Mouse (Mus musculus): ENCODE measurements around the gene Nrxn1. TPM values are rescaled to one million over a fixed set of nuclear protein-coding genes. Genes with fewer than 3 reads are reported as not detected.
"Not testable (repeated sequence)": the region's sequence is repeated elsewhere in the genome, so short reads cannot be mapped to it uniquely, and the experiment has no call there.

Nrxn1 gene
- total RNA-seq, 1 experiment from 2014 or later = 10.4 TPM

DNA sequence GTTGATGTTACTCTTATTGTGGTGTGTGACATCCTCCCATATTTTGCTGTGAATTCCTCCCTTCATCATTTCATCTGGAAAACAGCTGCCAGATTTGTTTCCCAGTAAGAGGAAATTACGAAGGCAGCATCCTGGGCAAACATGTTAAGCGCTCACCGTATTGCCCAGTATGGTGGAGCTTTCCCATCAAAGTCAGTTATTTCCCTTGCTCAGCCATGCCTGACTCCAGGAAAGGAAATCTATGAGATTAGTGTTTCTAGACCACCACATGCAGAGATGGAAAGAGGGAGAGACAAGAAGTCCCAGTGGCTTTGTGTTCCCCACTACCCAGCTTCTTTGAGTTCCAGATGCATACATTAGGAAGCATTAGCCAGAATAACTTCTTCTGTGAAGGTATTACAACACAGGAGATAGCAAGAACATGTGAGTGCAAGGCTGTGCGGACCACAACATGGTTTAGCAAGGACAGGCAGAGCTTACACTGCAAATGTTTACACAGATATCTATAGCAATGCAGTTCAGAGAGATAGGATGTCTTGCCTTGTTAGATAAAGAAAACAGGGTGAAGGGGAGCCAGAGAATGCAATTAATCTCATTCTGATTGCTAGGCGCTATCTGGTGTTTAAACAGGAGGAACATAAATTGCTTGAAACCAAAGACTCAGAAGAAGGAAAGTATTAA, 839.3 kb downstream of the Nrxn1 start:
- DNase-seq = no peak

DNA sequence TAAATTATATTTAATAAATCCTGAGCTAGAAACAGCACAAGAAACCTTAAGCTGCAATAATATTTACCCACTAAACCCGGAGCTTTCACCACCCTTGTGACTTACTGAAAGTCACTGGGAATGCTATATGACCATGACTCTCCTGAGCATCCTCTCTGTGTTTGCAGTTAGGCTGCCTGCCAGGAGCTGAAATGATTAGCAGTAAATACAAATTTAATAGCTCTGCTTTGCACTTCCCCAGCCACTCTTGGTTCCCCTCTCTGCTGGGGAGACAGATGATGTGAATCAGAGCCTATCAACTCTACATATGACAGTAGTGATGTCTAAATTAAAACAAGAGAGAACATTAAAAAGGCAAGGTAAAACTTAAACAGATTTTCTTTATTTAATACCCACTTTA, 840.7 kb downstream of the Nrxn1 start:
- DNase-seq = no peak

DNA sequence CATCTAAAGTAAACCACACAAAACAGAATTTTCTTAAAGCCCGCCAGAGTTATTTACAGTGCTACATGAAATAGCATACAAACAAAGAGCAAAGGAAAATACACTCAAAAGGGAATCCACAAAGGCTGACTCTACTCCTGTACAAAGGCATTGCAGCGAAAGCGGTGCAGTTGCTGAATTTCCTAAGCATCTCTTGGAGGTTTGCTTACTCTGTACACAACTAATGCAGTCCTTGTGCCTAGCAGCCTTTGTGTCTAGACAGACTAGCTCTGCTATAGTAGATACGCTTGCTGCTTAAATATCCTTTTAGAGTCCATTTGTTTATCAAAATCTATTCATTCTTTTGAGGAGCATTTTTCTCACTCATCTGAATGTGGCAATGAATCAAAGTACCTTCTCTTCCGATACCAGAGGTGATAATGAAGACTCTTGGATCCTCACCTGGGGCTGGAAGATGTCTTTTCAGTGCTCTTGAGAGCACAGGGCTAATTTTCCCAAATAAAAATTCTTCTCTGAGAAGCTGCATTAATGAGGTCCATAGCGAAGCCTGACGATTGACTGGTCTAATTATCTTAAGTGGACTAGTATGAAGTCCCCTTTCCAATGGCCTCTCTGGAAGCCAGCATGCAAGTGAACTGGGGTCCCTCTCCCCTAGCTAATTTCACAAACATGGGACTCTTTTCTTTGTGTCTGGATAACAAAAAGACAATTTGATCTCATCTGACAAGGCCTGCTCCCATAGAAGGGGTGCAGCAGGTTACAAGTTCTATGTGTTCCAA, 845.6 kb downstream of the Nrxn1 start:
- DNase-seq = no peak

DNA sequence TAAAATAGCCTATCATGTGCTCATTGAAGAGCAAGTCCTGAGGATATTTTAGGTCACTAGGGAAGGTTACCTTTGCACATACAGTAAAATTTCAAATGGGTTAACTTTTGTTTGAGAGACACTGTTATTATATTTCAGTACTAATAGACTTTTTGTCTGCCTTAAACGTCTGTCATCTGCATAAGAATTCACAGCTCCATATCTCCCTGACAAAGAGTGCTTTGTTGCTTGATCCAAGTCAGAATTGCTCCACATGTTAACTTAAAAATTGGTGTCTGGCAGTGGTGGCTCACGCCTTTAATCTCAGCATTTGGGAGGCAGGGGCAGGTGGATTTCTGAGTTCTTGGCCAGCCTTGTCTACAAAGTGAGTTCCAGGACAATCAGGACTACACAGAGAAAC, 848.5 kb downstream of the Nrxn1 start:
- DNase-seq = no peak

DNA sequence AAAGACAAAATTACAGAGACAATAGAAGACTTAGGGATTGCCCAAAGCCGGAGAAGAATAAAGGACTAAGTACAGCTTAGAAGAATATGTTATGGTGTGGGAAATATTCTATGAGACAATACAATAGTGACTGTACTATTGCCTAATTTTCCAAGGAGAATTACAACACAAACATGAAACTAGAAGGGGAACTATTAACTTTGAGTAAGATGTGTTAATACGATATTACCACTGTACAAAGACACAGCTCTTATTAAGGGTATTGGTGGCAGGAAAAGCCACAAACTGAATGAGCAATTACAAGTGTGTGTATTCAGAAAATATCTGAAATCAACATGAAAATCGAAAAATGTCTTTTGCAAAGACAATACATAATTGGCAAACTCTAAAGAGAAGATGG, 853.9 kb downstream of the Nrxn1 start:
- no peak for DNase-seq

DNA sequence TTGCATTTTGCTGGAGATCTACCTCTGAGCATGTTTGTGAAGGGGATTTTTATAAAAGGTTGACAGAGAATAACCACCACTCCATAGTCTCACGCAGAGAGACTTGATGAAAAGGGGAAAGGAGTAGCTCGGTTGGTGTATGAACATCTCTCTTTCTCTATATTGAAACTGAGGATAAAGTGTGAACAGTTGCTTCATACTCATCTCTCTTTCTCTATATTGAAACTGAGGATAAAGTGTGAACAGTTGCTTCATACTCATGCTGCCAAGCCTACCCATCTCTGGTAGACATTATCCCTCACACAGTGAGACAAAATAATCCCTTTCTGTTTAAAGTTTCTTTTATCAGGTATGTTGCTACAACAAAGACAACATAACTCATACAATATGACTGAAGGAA, 854.4 kb downstream of the Nrxn1 start:
- no peak for DNase-seq

DNA sequence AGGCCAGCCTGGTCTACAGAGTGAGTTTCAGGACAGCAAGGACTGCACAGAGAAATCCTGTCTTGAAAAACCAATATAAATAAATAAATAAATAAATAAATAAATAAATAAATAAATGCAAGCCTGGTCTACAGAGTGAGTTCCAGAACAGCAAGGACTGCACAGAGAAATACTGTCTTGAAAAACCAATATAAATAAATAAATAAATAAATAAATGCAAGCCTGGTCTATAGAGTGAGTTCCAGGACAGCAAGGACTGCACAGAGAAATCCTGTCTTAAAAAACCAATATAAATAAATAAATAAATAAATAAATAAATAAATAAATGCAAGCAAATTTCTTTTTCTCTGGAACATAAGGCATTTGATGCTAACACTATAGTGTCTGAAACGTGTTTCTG, 857.2 kb downstream of the Nrxn1 start:
- not testable (repeated sequence) for DNase-seq

DNA sequence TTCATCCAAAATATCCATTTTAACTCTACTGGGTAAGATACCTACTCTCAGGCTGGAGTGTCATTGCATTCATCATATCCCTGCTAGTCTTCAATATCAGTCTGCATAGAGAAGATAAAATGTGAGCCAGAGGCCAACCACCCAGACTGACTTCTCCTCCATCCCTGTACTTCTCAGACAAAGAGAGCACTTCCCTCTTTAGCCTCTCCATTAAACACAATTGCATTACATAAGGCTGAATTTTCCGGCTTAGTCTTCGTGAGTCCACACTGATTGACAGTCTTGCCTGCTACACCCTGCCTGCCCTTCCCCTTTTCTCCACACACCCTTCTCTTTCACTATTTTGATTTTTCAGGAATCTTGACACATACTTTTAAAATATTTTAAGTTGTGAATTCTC, 858.1 kb downstream of the Nrxn1 start:
- no peak for DNase-seq

DNA sequence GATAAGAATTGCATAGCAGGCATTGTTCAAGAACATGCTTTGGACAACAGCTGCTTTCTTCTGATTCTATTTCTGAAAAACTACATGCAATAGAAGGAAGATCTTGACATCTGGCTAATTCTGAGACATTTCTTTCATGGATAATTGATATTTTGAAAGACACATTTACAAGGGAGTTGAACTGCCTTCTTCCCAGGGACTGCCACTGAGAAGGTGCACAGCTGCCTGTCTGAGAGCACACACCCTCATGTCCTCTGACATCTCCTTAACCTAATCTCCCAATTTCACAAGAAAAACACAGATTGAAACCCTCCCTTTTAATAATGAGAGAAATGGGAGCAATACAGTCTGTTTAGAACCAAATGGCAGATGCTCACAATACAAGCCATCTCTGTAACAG, 884.3 kb downstream of the Nrxn1 start:
- DNase-seq = no peak

DNA sequence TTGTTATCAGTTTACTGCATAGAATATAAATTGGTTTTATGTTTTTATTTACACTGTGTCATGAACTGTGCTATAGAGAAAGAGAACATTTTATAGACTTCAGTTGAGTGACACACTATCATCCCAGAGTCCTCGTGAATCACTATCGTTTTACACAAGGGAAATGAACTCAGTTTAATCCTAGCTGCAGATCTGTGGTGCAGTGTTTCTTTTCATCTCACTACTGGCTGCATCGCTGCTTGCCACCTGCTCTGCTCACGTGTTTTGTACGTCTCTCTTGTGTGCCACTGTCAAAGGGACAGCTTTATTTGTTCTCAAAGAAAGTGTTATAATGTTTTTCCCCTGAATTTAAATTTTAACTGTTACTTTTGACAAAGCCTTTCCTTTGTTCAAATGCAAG, 885.3 kb downstream of the Nrxn1 start:
- no peak for DNase-seq

DNA sequence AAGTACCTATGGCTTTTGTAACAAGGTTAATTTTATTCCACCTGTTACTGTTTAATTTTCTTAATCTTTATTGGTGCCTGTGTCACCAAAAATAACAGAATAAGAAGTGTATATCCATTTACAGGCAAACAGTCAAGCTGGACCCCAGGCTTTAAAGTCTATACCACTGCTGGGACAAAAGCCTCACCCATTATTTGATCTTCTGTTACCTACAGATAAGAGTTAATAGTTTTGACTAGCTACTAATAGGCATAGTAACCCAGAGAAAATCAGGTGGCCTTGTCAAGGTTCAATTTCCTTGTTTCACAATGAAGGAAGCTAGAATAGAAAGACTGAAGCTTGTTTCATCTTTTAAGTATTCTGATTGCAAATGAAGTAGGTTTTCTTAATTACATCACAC, 888.9 kb downstream of the Nrxn1 start:
- no peak for DNase-seq

DNA sequence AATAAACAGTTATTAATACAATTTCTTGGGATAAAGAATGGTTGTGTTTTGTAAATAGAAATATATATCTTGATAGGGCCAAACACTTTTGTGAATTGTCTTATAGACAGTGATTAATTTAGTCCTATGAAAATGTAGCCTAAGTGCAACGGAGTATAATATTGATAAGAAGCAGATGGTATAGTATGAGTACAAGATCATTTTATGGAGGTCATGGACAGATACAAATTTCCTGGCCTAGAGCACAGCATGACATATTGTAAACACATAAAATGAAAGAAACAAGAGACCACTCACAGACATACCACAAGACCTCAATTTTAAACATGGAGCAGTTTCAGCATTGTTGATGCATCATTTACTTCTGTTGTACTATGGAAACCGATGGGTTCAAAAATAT, 890.1 kb downstream of the Nrxn1 start:
- no peak for DNase-seq

DNA sequence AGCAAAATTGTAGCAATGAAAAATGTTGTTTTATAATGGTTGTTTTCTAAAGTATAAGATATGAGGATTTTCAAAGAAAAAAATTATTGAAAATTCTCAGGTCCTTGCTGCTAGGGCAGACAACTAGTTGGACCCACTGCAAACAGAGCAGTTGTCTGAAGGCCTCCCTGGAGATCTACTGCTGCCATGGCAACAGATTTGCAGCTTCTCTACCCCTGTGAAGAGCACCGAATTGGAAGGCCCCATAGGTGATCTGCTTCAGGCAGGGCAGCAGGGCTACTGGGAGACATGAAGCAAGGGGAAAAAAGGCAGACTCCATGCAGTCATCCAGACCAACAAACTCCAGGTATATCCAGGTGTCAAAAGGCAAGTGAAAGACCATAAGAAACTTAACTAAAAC, 896.1 kb downstream of the Nrxn1 start:
- no peak for DNase-seq

DNA sequence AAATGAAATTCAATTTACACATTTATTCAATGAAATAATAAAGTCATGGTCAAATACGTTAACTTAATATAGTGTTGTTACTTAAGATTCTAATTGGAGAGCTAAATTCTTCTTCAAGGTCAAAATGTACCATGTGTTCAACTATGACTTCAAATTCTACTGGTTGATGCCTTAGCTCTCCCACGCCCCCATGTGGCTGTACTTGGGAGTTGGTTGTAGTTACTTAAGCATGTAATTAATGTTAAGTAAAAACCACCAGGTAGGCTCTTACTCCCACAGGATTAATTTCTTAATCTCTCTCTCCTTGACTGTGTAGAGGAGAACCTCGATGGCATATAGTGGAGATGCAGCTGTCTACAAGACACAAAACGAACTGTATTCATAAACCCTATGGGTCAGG, 951.3 kb downstream of the Nrxn1 start:
- peak; percentile 75 for DNase-seq

DNA sequence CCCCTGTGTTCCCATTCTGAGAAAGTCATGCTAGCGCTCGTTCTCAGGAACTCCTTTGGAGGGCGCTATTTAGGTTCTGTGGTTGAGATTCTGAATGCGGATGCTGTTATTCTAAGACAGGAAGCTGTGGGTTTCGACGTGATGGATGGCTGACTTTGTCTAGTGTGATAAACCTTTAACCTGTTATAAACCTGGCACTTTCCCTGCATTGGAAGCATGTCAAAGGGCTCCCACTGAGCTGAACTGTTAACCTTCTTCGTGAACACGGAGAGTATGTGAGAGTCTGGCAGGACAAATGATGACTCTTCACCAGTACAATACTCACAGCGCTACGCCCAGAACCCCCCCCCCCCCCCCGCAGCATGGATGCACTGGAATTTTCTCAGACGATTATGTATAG, 962.0 kb downstream of the Nrxn1 start:
- DNase-seq = no peak

DNA sequence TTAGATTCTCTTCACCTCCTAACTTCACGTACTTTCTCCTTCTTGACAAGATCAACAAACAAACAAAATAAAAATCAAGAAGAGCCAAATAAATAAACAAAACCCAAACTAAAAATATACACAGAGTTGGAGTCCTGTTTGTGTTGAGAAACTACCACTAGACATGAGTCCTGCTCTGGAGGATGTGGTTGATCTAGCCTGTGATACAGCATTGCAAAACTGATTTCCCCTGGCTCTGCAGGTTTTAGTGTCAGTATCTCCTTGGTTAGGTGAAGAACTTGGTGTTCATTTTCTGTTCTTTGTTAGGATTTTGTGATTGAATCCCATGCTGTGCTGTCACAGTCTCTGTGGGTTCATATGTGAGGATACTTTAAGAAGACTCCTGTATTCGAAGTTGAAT, 963.7 kb downstream of the Nrxn1 start:
- DNase-seq = no peak

DNA sequence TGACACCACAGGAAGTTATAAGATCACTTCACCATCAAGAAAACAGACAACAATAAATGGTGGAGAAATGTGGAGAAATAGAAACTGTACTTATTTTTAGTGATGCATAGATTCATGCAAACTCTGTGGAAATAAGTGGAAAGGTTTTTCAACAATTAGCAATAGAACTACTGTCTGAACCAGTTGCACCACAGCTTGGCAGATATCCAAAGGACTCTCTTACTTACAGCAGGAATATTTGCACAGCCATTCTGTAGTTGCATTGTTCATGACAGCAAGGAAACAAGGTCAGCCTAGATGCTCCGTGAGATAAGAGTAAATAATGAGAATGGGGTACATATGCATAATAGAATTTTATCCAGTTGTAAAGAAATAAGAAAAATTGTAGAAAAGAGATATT, 965.3 kb downstream of the Nrxn1 start:
- DNase-seq = peak; percentile 47

DNA sequence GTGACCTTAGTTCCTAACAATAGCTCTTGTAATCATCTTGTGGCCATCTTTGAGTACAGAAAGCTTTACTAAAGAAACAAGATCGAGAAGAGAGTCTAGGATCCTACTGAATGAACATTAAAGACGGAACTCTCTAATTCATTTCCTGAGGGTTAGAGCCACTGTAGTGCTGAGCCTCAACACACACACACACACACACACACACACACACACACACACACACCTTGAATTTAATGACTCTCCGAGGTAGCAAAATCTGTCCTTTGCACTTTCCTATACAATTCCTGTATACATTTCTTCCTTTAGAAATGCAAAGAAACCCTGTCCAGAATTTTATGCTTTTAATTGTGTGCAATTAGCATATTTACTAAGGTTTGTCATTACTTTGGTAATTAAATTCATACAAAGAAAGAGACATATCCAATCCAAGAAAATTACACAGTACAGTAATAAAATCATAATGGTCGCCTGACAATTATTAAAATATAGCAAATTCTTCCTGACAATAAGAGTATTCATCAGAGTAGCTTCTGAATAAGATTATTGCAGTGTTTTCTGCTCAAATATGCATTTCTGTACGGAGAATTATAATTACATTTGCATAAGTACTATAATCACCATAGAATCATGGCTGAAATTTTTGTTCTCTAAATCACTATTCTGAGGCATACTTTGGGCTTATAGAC, 969.9 kb downstream of the Nrxn1 start:
- no peak for DNase-seq

DNA sequence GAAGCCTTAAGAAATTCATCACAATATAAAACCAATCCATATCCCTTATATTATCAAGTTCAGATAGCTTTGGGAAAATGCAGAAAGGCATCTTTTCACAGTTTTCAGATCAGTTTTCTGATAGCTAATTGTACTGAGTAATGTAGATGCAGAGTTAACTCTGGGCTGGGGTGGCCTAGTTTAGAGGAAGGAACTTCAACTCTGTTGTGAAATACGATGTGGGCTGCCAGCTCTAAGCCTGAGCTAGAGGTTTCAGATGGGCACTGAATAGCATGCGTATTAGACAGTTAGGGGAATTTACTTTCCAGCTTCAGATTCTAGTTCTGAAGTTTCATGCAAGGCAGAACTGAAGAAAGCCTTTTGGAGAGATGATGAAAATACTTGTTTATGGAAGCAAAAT, 976.6 kb downstream of the Nrxn1 start:
- DNase-seq = no peak

DNA sequence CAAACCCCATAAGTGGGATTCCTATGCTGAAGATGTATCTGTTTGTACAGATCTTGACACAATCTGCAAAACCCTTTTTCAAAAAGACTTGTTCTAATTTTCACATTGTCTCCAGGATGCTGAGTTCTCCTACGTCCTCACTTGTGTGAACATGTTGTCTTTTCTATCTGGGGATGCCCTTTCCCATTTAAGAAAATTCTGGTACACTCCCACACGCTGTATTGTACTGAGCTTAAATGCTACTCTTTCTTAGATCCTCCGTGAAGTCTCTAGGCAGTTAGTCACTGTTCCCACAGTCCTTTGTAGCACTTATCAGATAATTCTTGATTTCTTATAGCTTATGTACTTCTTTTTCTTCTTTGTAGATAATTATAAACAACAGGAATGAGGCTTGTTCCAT, 997.9 kb downstream of the Nrxn1 start:
- no peak for DNase-seq

DNA sequence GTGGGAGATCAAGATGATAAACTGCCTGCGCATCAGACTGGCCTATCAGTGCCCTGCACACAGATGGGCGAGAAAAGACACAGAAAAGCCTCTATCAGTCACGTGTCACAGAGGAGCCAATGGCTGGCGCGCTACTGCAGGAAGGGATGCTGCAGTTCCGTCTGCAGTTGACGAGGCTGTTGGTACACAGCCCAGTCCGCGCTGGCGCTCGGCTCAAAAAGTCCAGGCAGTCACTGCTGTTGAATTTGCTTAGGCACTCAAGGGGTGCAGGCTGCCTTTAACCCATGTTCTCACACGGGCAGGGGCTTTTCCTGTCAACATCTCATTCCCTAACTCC, 1004.6 kb downstream of the Nrxn1 start:
- peak; percentile 74 for DNase-seq

DNA sequence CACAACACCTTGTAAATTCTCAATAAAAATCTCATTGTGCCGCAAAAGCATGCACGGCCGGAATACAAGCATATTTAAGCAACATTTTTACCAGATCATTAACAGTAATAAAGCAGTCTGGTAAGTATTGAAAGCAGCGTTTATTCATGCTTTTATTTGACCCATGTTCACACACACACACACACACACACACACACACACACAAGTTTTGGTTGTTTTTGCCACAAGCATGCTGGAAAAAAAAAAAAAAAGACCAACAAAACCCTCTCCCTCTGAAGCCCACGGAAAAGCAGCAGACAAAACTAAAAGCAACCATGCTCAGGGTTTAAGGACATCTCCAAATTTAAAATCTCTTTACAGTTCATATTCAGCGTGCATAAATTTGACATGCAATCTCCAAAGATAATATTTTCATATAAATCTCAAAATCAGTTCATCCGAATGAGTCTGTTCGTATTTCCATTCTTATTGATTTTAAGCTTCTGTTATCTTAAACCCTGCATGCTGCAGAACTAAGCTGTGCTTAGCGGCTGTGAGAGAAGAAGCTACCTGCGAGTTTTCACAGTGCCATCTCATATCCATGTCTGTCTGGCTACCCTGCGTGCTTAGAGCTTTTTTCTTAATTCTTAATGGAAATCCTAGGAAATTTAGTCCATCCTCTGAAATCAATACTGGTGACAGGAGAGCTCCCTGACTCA, 1005.1 kb downstream of the Nrxn1 start:
- DNase-seq = no peak

DNA sequence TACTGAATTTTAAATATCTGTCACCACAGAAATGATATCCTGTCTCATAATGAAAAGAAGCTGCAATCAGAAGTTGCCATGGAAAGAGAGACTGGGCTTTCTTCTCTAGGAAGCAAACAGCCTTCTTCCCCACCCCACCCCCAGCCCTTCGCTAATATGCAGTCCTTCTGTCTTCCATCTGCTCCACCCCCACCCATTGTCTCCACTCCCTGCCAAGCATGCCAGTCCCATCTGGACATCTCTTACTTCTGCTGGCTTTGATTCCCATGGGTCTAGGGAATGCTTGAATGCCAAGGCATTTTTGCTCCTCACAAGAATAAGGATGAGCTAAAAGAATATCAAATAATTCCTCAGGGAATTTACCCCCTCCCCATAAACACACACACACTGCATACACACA, 1006.0 kb downstream of the Nrxn1 start:
- no peak for DNase-seq
